Mouse (Mus musculus): ENCODE measurements at regions not wholly inside any gene's neighbourhood (a gene's known extent, or its start where the extent isn't known, plus 50 kb on each side); places are given as distances from the start of the nearest gene placed in this dataset.

GRCm38 (mm10) chr14:64589126-64589525 is 485.0 kb downstream of the Prss52 start:
- WGBS: 0% methylated on average over 1 of the region's 2 CpGs
- Histone ChIP-seq H3K9me3 (ENCODE audit: control insufficient read depth, low read length) (no peaks in the 10 kb centered on the region), H3K4me1 (ENCODE audit: control insufficient read depth, insufficient read depth, low read length) (peaks cover 8% of the 10 kb centered on the region; the same call in 1 of the 2 replicates), H3K36me3 (ENCODE audit: control insufficient read depth, insufficient read depth, low read length) (peaks cover 19% of the 10 kb centered on the region), H3K27me3 (ENCODE audit: control insufficient read depth, insufficient read depth, low read length) (no peaks in the 10 kb centered on the region), H3K9ac (replicated peaks; ENCODE audit: low read depth, low read length) (peak overlapping the region; percentile 99), H3K4me2 (ENCODE audit: low read depth, low read length) (peak overlapping the region; percentile 100), H3K27ac (ENCODE audit: low read depth, low read length) (peak overlapping the region; percentile 100), H3K4me3 (ENCODE audit: low read depth, low read length) (peak overlapping the region; percentile 55)
- peak; percentile 4 for ATAC-seq (ENCODE audit: low read depth)

- H3K4me1 ChIP-seq (ENCODE audit: control insufficient read depth, insufficient read depth, low read length): peaks cover 9% of the 10 kb centered on the region; the same call in 1 of the 2 replicates
- H3K4me2 ChIP-seq (ENCODE audit: low read depth, low read length): peak overlapping the region; percentile 100
- H3K9me3 ChIP-seq (ENCODE audit: control insufficient read depth, low read length): no peaks in the 10 kb centered on the region
- peak overlapping the region; percentile 99 for H3K9ac ChIP-seq (replicated peaks; ENCODE audit: low read depth, low read length)
- H3K36me3 ChIP-seq (ENCODE audit: control insufficient read depth, insufficient read depth, low read length): peaks cover 19% of the 10 kb centered on the region
- H3K27me3 ChIP-seq (ENCODE audit: control insufficient read depth, insufficient read depth, low read length): no peaks in the 10 kb centered on the region
- H3K4me3 ChIP-seq (ENCODE audit: low read depth, low read length): peak overlapping the region; percentile 55
- H3K27ac ChIP-seq (ENCODE audit: low read depth, low read length): peak overlapping the region; percentile 100
- WGBS: under 1% methylated on average over 39 of the region's 41 CpGs
- ATAC-seq (ENCODE audit: low read depth): peak; percentile 9
These were observed 485.8 kb downstream of the Prss52 start for GRCm38 (mm10) chr14:64589571-64590547.

- no peaks in the 10 kb centered on the region for H3K27me3 ChIP-seq (ENCODE audit: control insufficient read depth, insufficient read depth, low read length)
- H3K9ac ChIP-seq (replicated peaks; ENCODE audit: low read depth, low read length): peak overlapping the region; percentile 99
- WGBS: 1% methylated on average over 15 of the region's 15 CpGs
- peak overlapping the region; percentile 100 for H3K27ac ChIP-seq (ENCODE audit: low read depth, low read length)
- peaks cover 10% of the 10 kb centered on the region; the same call in 1 of the 2 replicates for H3K4me1 ChIP-seq (ENCODE audit: control insufficient read depth, insufficient read depth, low read length)
- ATAC-seq (ENCODE audit: low read depth): no peak
- H3K36me3 ChIP-seq (ENCODE audit: control insufficient read depth, insufficient read depth, low read length): peaks cover 19% of the 10 kb centered on the region
- H3K9me3 ChIP-seq (ENCODE audit: control insufficient read depth, low read length): no peaks in the 10 kb centered on the region
- peak overlapping the region; percentile 100 for H3K4me2 ChIP-seq (ENCODE audit: low read depth, low read length)
- H3K4me3 ChIP-seq (ENCODE audit: low read depth, low read length): peak overlapping the region; percentile 55
These were observed 486.5 kb downstream of the Prss52 start for GRCm38 (mm10) chr14:64590611-64591010.

GRCm38 (mm10) chr14:64591091-64591976 is 487.2 kb downstream of the Prss52 start:
- peak overlapping the region; percentile 99 for H3K9ac ChIP-seq (replicated peaks; ENCODE audit: low read depth, low read length)
- no peaks in the 10 kb centered on the region for H3K9me3 ChIP-seq (ENCODE audit: control insufficient read depth, low read length)
- H3K27ac ChIP-seq (ENCODE audit: low read depth, low read length): peak overlapping the region; percentile 100
- no peak for ATAC-seq (ENCODE audit: low read depth)
- peak overlapping the region; percentile 100 for H3K4me2 ChIP-seq (ENCODE audit: low read depth, low read length)
- WGBS: 8% methylated on average over 14 of the region's 14 CpGs
- peaks cover 19% of the 10 kb centered on the region for H3K36me3 ChIP-seq (ENCODE audit: control insufficient read depth, insufficient read depth, low read length)
- peaks cover 14% of the 10 kb centered on the region; the same call in 1 of the 2 replicates for H3K4me1 ChIP-seq (ENCODE audit: control insufficient read depth, insufficient read depth, low read length)
- H3K27me3 ChIP-seq (ENCODE audit: control insufficient read depth, insufficient read depth, low read length): no peaks in the 10 kb centered on the region
- H3K4me3 ChIP-seq (ENCODE audit: low read depth, low read length): peak overlapping the region; percentile 55

GRCm38 (mm10) chr14:64592176-64592575 is 488.1 kb downstream of the Prss52 start:
- 33% methylated on average over 6 of the region's 6 CpGs for WGBS
- H3K36me3 ChIP-seq (ENCODE audit: control insufficient read depth, insufficient read depth, low read length): peaks cover 19% of the 10 kb centered on the region

GRCm38 (mm10) chr14:64592706-64593320 is 488.7 kb downstream of the Prss52 start:
- 33% methylated on average over 13 of the region's 13 CpGs for WGBS
- H3K36me3 ChIP-seq (ENCODE audit: control insufficient read depth, insufficient read depth, low read length): peaks cover 19% of the 10 kb centered on the region
- H3K27me3 ChIP-seq (ENCODE audit: control insufficient read depth, insufficient read depth, low read length): no peaks in the 10 kb centered on the region
- H3K4me3 ChIP-seq (ENCODE audit: low read depth, low read length): peak overlapping the region; percentile 55
- peak overlapping the region; percentile 99 for H3K9ac ChIP-seq (replicated peaks; ENCODE audit: low read depth, low read length)
- H3K4me1 ChIP-seq (ENCODE audit: control insufficient read depth, insufficient read depth, low read length): peaks cover 19% of the 10 kb centered on the region
- H3K27ac ChIP-seq (ENCODE audit: low read depth, low read length): peak overlapping the region; percentile 100
- H3K9me3 ChIP-seq (ENCODE audit: control insufficient read depth, low read length): no peaks in the 10 kb centered on the region
- ATAC-seq (ENCODE audit: low read depth): no peak
- peak overlapping the region; percentile 100 for H3K4me2 ChIP-seq (ENCODE audit: low read depth, low read length)

More at GRCm38 (mm10) chr14:64592176-64592575, 488.1 kb downstream of the Prss52 start:
- peak overlapping the region; percentile 99 for H3K9ac ChIP-seq (replicated peaks; ENCODE audit: low read depth, low read length)
- peak overlapping the region; percentile 55 for H3K4me3 ChIP-seq (ENCODE audit: low read depth, low read length)
- peak overlapping the region; percentile 100 for H3K4me2 ChIP-seq (ENCODE audit: low read depth, low read length)
- ATAC-seq (ENCODE audit: low read depth): no peak
- H3K4me1 ChIP-seq (ENCODE audit: control insufficient read depth, insufficient read depth, low read length): peaks cover 14% of the 10 kb centered on the region; the same call in 1 of the 2 replicates
- peak overlapping the region; percentile 100 for H3K27ac ChIP-seq (ENCODE audit: low read depth, low read length)
- H3K27me3 ChIP-seq (ENCODE audit: control insufficient read depth, insufficient read depth, low read length): no peaks in the 10 kb centered on the region
- no peaks in the 10 kb centered on the region for H3K9me3 ChIP-seq (ENCODE audit: control insufficient read depth, low read length)

GRCm38 (mm10) chr14:64593564-64593963 is 489.5 kb downstream of the Prss52 start:
- H3K36me3 ChIP-seq (ENCODE audit: control insufficient read depth, insufficient read depth, low read length): peaks cover 19% of the 10 kb centered on the region
- 0 out of 2 replicates have a peak, but pooled peaks have one; percentile 10 for ATAC-seq (ENCODE audit: low read depth)
- no peaks in the 10 kb centered on the region for H3K9me3 ChIP-seq (ENCODE audit: control insufficient read depth, low read length)
- peak overlapping the region; percentile 99 for H3K9ac ChIP-seq (replicated peaks; ENCODE audit: low read depth, low read length)
- no peaks in the 10 kb centered on the region for H3K27me3 ChIP-seq (ENCODE audit: control insufficient read depth, insufficient read depth, low read length)
- H3K4me3 ChIP-seq (ENCODE audit: low read depth, low read length): peak overlapping the region; percentile 55
- WGBS: 6% methylated on average over 4 of the region's 4 CpGs
- H3K27ac ChIP-seq (ENCODE audit: low read depth, low read length): peak overlapping the region; percentile 100
- H3K4me1 ChIP-seq (ENCODE audit: control insufficient read depth, insufficient read depth, low read length): peaks cover 22% of the 10 kb centered on the region
- H3K4me2 ChIP-seq (ENCODE audit: low read depth, low read length): peak overlapping the region; percentile 100

GRCm38 (mm10) chr14:64594021-64594561 is 490.0 kb downstream of the Prss52 start:
- H3K4me2 ChIP-seq (ENCODE audit: low read depth, low read length): peak overlapping the region; percentile 100
- peaks cover 19% of the 10 kb centered on the region for H3K36me3 ChIP-seq (ENCODE audit: control insufficient read depth, insufficient read depth, low read length)
- H3K4me3 ChIP-seq (ENCODE audit: low read depth, low read length): peak overlapping the region; percentile 55; the same call in 1 of the 2 replicates
- H3K9ac ChIP-seq (replicated peaks; ENCODE audit: low read depth, low read length): peak overlapping the region; percentile 99
- no peaks in the 10 kb centered on the region for H3K27me3 ChIP-seq (ENCODE audit: control insufficient read depth, insufficient read depth, low read length)
- peaks cover 22% of the 10 kb centered on the region for H3K4me1 ChIP-seq (ENCODE audit: control insufficient read depth, insufficient read depth, low read length)
- H3K9me3 ChIP-seq (ENCODE audit: control insufficient read depth, low read length): no peaks in the 10 kb centered on the region
- ATAC-seq (ENCODE audit: low read depth): no peak
- peak overlapping the region; percentile 100 for H3K27ac ChIP-seq (ENCODE audit: low read depth, low read length)
- 36% methylated on average over 7 of the region's 7 CpGs for whole genome bisulfite sequencing

Measured in neural tube, embryonic 14.5 days (tissue).